Mouse (Mus musculus): ENCODE data around the gene Rpl24.
"Not testable (repeated sequence)": the region's sequence is repeated elsewhere in the genome, so short reads cannot be mapped to it uniquely, and the experiment has no call there.

Rpl24 gene

DNA sequence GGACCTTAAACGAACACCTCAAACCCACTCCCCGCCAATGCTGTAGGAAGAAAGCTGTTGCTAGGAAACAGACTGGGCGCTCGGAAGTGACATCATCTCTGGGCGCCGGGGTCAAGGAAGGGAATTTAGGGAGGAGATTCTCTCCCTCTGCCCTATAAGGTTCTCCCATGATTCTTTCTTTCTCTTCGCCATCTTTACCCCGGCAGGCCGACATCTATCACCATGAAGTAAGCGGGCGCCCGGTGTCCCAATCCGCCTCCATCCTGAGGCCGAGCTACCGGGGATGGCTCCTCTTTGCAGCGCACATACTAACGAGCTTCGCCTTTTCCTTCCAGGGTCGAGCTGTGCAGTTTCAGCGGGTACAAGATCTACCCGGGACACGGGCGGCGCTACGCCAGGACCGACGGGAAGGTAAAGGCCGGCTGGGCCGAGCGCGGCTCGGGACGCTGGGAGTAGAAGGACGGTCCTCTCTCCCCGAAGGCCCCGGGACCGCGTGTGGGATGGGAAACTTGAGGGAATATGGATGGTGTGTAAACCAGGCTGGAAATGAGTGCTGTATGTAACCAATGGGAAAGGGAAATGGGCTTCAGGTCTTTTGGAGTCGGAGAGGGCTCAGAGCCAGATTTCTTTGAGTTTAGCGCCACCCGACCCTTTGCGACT is at the start of gene Rpl24:
Gene Rpl24, plus strand, starts transcription at position 64 of the 660 bp plus-strand sequence.
- peak; percentile 90 to 93 for DNase-seq (ENCODE audit: low spot score in 2 of 2)

DNA sequence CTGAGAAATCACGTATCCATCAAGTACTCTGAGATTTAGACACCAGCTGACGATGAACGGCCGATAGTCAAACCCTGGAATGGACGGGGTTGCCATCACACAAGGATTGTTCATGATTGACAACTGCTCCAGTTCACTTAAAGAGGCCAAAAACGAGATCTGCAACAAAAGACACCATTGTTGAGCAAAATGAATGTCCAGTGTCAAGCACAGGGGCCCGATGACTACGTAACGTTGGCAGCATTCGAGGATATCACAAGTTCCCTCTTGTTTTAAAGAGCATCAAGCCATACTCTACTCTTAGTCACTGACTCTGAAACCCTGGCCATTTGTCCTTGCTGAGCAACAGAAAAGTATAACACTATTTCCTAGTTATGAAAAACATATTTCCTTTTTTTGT is 44.0 kb upstream of the Rpl24 start:
- DNase-seq (ENCODE audit: low spot score in 2 of 2), result no peak

DNA sequence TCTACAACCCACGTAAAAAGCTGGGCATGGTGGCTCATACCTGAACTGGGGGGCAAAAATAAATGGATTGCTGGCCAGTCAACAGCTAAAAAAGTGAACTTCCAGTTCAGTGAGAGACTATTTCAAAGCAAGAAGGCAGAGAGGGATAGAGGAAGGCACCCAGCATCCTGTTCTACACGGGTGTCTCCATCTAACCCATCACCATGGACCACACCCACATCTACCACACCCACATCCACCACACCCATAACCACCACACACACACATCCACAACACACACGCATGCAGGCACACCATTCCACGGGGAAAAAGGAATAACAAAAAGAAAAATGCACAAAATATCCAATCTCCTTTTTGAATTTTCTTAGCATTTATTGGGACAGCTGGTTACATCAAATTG is 42.1 kb upstream of the Rpl24 start:
- DNase-seq (ENCODE audit: low spot score in 2 of 2), result no peak

DNA sequence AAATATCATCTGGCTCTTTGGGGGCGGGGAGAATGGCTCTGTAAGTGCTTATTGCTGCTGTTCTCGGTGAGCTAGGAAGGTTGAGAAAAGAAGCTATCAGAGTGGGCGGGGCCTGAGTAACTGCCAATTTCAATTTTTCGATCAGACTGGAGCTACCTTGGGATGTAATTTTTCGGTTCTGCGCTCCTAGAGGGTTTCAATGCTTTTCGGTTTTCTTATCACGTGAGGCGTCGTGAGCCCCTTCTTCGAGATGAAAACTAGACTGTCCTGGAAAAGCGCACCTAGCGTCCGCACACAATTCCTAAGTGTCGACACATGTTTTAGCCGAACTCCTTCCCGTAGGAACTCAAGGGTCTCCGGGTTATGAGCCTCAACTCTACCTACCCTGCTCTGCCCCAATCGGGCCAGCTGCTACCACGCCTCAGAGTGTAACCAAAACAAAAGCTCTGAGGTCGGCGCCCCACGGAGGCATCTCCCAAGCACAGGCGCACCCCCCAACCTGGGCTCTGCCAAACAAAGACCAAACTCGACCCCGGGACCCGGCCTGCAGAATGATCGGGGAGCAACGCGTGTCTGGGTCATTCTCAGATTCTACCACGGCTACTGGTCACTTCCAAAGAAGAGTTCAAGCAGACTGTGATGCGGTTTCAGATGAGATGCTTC is 32.3 kb upstream of the Rpl24 start:
- DNase-seq (ENCODE audit: low spot score in 2 of 2), result peak; percentile 36 to 48

DNA sequence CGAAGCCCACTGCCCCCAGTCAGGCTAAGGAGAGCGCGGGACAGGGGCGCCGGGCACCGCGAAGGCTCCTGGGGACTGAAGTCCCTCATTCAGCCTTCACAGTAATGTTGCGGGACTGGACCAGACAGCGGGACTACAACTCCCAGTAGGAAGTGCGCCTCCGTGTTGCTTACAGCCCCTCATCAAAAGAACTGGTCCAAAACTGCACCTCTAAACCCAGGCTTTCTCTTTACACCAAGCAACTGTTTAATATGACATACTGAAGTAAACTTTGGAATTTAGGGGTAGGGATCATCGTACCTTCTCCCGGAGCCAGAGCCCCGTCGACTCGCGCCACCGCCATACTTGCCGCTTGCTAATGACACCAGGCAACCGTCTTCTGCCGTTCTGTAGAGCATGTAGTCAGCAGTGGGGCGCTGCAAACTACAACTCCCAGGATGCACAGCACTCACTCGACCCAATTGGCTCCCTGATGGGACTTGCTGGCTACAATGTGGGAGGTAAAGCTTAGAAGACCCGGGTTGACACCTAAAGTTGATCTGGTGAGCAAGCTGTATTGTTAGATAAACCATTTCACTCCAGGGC is 31.5 kb upstream of the Rpl24 start, which contains the start of gene Cep97:
Gene Cep97, minus strand, starts transcription at position 403 of the 585 bp plus-strand sequence.
- DNase-seq (ENCODE audit: low spot score in 2 of 2), result peak; percentile 94

DNA sequence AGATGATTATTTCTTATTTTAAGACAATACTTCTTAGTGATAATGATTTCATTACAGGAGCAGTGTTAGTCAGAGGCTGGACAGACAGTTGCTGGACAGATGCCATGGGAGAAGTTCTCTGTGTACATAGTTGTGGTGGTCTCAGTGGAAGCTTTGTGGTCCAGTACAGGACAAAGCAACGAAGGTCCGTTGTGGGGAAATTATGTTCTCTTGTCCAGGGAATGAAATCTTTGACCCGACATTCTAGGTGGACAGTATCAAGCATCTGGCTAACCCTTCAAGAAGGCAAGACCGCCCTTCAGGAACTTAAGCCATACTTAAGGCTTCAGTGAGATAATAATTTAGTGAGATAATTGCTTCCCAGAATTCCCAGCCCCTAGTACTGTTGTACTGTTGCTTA is 27.3 kb upstream of the Rpl24 start:
- no peak for DNase-seq (ENCODE audit: low spot score in 2 of 2)

DNA sequence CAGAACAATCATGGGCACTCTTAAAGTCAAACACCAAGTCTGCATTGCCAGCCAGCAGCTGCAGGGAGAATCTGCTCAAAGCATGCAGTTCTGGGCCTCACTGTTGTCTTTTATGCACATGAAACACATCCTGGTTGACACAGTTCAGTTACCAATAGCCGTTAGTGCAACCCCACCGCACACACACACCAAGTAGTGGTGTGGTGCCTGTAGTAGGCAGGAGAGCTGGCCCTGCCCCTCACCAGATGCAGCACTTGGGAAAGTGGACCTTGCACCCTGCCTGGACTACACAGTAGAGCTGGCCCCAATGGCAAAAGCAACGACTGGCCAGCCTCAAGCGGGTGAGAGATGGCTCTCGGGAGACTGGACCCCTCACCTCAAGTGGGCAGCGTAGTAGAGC is 26.4 kb upstream of the Rpl24 start:
- DNase-seq (ENCODE audit: low spot score in 2 of 2), result no peak

DNA sequence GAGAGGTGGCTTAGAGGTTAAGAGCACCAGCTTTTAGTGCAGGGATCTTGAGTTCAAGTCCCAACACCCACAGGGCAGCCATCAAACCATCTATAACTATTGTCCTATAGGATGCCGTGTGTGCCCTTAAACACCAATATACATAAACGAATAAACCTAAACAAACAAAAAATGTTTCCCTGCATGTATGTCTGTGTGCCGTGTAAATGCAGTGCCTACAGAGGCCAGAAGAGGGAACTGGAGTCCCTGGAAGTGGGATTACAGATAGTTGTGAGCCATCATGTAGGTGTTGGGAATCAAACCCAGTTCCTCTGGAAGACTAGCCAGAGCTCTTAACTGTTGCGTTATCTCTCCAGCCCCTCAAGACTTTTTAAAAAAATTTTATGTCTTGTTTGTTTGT is 25.3 kb upstream of the Rpl24 start:
- DNase-seq (ENCODE audit: low spot score in 2 of 2), result no peak

DNA sequence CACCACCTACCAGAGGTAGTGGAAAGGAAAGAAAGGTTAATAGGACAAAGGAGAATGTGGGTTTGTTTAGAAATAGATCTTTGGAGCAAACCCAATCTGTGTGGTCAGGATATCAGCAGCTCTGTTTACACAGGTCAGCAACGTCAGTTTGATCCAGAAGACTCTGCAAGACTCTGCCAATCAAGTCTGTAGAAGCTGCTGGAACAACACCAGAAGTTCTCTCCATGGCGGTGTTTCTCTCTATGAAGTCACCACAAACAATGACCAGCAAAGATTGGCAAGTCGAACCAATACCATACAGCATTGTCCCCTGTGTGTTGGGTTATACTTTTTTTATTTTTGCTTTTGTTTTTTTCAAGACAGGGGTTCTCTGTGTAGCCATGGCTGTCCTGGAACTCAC is 18.8 kb upstream of the Rpl24 start:
- DNase-seq (ENCODE audit: low spot score in 2 of 2), result no peak

DNA sequence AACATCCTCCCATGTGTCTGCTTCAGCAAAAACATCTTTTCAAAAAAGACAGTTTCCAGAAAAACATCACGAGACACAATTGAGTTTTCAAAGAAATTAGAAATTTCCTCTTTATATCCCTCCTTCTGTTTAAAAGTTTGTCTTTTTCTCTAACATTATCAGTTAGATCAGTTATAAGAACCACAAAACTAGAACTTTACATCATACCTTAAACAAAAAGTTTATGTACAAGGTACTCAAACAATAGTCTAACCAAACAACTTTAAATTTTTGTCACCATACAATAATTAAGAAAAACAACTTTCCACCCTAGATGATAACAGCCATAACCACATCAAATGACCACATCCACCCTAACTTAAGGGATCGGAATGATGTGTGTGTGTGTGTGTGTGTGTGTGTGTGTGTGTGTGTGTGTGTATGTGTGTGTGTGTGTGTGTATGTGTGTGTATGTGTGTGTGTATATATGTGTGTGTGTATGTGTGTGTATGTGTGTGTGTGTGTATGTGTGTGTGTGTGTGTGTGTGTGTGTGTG is 18.1 kb upstream of the Rpl24 start:
- DNase-seq (ENCODE audit: low spot score in 2 of 2), result not testable (repeated sequence)

DNA sequence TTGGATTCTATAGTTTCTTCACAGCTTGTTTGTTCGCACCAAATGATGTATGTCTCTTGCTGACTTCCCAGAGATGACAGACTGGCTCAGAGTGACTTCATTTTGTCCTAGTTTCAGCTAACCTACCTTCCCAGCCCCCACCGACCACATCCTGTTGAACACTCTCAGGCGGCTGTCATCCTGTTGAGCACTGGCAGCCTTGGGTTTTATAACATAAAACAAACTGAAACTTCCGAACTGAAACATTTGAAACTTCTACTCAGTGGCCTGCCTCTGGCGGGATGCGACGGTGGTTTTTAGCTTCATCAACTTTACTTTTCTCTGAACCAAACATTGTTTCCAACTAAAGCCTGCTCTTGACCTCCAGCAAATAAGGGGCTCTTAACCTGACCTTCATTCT is 17.1 kb upstream of the Rpl24 start:
- peak; percentile 90 to 92 for DNase-seq (ENCODE audit: low spot score in 2 of 2)

DNA sequence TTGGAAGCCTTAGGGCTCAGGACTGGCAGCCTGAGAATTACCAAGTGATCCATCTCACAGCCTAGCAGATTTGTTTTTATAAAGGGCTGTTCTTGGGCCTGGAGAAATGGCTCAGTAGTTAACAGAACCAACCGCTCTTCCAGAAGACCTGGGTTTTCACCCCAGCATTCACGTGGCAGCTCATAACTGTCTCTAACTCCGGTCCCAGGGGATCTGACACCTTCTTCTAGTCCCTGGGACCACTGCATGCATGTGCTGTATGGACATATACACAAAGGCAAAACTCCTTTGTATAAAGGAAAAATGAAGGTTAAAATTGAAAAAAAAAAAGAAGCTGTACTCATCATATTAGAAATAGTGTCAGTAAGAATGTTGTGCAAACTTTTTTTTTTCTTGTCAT is 15.6 kb upstream of the Rpl24 start:
- DNase-seq (ENCODE audit: low spot score in 2 of 2), result no peak

DNA sequence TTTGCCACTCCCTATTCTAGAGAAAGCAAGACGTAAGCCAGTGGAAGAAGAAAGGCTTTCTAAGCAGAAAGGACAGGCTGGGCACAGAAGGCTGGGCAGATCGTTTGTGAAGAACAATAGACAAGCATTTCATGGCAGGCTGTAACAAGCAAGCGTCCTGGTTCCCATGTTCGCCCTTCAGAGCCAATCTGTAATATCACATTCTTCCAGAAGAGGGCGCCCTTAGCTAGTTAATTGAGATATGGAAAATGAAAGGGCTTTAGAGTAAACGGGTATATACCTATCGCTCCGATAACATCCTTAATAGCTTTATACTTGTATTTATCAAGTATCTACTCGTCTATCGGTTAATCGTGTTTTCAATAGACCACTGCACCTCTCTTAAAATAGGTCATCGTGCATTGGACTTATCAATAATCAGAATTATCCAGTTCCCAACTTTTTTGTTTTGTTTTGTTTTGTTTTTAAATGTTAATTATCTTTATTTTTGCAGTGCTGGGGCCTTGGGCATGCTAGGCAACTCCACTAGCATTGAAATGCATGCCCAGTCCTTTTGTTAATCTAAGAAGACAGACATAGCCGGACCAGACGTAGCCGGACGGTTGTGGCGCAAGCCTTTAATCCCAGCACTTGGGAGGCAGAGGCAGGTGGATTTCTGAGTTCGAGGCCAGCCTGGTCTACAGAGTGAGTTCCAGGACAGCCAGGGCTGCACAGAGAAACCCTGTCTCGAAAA is 15.0 kb upstream of the Rpl24 start:
- peak; percentile 80 to 86 for DNase-seq (ENCODE audit: low spot score in 2 of 2)

DNA sequence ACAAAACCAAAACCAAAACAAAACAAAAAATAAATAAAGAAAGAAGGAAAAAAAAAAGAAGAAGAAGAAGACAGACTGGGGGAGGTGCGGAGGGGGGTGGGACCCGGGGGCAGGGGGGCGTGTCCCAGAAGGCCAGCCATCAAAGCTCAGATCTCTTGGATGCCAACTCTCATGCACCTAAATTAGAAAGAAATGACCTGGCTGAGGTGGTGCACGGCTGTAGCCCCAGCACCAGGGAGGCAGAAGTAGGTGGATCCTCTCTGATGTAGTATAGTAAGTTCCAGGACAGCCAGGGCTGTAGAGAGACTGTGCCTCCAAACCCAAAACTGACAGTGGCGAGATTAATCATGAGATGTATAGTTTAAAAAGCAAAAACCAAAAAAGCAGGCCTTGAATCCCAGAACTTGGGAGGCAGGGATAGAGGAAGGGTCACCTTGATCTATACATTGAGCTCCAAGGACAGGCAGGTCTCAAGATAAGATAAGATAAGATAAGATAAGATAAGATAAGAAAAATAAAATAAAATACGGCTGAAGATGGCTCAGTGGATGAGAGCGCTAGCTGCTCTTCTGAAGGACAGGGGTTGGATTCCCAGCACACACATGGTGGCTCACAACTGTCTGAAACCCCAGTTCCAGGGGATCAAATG is 14.3 kb upstream of the Rpl24 start:
- DNase-seq (ENCODE audit: low spot score in 2 of 2), result no peak

DNA sequence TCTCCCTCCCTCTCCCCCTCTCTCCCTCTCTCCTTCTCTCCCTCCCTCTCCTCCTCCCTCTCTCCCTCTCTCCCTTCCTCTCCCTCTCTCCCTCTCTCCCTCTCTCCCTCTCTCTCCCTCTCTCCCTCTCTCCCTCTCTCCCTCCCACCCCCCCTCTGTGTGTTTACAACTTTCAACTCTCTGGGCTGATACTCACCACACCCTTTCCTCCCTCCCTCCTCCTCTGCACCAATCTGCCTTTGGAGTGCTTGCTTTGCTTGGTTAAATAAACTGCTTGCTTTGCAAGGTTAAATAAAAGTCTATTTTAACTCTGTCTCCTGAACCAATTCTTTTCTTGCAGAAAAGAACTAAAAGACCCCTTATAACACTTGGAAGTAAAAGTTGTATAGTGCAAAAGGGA is 13.3 kb upstream of the Rpl24 start:
- DNase-seq (ENCODE audit: low spot score in 2 of 2), result peak; percentile 52 to 56

DNA sequence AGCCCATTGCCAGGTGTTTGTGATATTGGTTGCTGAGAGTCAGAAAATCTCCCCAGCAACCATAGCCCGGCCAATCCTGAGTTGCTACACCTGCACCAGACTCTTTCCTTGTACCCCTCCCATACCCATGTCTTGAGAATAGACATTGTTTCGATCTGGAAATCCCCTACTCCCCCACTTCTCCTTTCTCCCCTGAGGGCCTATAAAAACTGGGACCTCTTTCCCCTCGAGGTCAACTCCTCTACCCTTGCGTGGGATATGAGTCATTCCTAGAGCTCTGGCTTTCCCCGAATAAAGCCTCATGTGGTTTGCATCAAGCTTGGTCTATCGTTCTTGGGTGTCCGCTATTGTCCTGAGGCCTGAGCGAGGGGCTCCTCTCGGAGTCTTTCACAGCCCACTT is 11.9 kb upstream of the Rpl24 start:
- not testable (repeated sequence) for DNase-seq (ENCODE audit: low spot score in 2 of 2)

DNA sequence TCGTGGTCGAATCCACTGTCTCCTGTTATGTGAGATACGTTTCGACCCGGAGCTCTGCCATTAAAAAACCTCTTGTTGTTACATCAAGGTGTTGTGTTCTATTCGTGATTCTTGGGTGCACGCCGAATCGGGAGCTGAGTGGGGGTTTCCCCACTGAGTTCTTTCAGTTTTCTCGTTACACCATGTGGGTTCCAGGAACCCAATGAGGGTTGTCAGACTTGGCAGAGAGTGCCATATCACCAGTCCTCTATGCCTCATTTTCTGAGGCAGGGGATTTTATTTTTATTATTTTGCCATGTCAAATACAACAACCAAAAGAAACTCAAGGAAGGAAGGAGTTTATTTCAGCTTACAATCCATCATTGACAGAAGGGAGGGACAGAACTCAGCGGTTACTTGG is 3.0 kb upstream of the Rpl24 start:
- DNase-seq (ENCODE audit: low spot score in 2 of 2), result not testable (repeated sequence)

DNA sequence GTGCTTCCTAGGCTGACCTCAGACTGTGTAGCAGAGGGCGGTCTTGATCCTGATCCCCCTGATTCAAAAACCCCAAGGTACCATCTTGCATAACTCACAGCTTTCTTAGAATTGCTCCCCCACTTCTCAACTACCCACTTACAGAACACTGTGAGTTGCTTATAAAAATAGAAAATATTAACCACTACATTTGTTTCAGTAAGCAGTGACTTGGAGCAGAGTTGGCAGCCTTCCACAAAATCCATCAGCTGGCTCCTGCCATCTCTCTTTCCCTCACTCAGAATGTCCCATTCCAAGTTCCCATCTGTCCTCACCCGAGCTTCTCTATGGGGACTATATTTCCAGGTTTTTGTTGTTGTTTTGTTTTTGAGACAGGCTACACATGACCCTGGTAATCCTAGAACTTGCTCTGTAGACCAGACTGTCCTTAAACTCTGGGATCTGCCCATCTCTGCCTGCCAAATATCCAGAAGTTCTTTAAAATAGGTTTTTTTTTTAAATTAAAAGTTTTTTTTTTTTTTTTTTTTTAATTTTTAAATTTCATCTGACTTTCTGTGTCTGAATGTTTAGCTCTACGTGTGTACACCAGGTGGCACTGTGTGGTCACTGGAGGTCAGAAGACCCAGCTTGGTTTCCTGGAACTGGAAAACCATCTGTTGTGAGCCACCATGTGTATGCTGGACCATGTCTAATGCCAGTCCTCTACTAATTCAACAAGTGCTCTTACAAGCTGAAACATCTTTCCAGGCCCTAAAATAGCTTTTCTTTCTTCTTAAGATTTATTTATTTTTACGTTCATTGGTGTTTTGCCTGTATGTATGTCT is 1.7 kb upstream of the Rpl24 start:
- DNase-seq (ENCODE audit: low spot score in 2 of 2), result peak; percentile 33 to 44

DNA sequence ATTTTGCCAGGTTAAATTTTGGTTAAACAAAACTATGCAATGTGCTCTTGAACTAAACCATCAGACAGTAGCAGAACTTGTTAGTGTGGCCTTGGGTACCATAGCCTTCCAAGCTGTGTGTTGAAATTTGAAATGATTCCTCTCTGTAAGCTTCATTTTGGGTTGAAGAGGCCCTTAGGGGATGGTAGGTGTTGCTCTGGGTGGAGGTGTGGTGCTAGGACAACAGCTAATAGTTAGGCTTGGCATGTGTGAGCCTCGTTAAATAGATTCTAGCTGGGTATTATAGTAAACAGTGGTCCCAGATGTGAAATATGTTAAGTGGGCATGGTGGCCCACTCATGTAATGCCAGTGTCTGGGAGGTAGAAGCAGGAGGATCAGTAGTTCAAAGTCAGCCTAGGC is 1.1 kb downstream of the Rpl24 start:
- no peak for DNase-seq (ENCODE audit: low spot score in 2 of 2)

DNA sequence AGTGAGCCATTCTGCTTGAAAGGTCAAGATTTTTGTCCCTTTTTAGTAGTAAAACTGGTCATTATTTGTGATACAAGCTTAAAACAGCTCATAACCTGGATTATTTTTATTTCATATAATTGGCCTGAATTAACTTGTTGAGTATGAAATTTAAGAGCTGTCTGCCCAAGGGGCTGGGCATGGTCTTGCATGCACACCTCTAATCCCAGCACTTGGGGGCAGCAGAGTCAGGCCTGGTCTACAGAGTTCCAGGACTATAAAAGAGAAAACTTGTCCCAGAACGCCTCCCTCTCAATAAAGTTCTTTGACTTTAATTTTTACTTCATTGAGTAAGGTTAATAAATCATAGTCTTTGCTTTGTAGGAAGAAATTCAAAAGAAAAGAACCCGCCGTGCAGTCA is 3.1 kb downstream of the Rpl24 start:
- peak; percentile 47 to 49 for DNase-seq (ENCODE audit: low spot score in 2 of 2)

DNA sequence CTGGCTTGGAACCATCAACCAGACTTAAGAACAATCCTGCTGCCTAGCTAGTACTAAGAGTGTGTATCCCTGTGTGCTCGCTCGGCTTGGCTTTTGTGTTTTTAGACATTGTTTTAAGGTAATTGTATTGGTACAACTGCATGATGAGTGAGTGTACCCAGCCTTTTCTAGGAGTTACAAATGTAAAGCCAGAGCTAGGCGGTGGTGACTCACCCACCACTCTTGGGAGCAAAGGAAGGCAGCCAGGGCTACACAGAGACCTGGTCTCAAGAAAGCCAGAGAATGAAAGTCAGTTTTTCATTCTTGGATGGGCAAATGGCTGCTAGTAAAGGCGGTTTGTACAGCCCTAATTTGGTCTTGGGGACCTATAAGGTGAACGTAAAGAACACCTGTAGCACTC is 4.3 kb downstream of the Rpl24 start:
- DNase-seq (ENCODE audit: low spot score in 2 of 2), result no peak
